Mouse (Mus musculus) T-helper 2 cell (primary cell): ENCODE results near the gene Got1.

Experiments used
- in situ Hi-C: fragments of 300-600 bp; cut with MboI, MseI; formaldehyde crosslinking; loops from one replicate; pipeline ENCODE4 v1.15.1; 2025; ENCODE audit warnings: high pct_unique_total_duplicates

The Got1 gene

GRCm38 (mm10) chr19:43524187-43525103 lies at the start of gene Got1:
Gene Got1 (minus strand): TSS chr19:43524605.
- in situ Hi-C loops, result no loop called here

DNA sequence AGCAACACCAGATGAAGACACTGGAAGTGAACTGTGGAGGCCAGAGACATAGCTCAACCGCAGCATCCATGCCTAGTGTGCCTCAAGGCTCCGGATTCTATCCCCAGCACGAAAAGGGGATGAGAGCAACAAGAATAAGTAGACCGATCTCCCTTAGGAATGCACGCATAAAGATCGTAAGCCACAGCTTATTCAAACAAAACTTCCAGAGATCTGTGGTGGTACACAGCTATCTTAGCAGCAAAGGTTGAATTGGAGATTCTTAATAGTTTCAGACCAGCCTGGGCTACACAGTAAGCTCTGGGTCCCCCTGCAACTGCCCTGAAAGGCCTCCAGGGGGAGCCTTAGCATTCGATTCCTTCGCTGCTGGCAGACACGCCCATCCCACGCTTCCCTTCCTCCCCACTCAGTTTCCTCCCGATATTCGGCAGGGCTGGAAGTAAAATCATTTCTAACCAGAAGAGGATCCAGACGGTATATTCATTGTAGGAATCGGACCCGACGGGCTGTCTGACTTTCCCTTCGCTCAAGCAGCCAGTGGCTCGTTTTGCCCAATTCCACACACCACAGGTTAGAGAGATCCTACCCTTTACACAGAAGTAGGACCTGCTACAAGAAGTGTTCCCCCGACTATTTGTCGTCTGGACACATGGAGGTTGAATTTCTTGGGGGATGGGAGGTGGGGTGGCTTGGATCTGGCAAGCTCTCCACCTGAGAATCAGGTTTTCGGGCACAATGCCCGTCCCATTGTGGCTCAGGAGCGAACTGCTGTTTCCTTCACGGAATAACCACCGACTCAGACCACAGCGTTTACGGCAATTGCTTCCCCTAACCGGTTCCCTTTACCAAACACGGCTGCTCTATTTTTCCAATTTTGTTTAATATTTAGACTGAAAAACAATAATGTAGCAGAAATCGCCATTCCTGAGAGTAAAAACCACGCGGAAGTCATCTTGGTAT lies 46.7 kb upstream of the Got1 start:
- in situ Hi-C loops, result no loop called here

DNA sequence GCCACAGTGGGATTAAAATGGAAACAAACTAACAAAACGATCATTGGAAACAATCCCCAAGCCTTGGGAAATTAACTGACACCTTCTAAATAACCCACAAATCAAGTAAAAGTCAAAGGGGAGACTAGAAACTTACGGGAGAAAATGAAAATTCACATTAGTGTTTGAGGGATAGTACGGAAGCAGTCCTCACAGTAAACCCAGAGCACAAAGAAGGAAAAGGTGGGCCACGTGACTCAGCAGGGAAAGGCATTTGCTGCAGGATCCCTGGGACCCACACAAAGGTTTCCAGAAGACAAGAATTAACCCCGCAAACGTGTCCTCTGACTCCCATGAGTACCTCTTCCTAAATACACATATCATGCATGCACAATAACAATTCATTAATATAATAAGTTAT lies 44.7 kb upstream of the Got1 start:
- in situ Hi-C loops, result loop anchor here (10.0 kb wide), 1 partner anchor 1964 kb away; no protein-coding TSS in a partner anchor

GRCm38 (mm10) chr19:43568298-43568697 lies 43.9 kb upstream of the Got1 start:
- in situ Hi-C loops, result loop anchor here (10.0 kb wide), 1 partner anchor 1963 kb away; no protein-coding TSS in a partner anchor

- in situ Hi-C loops, result loop anchor here (10.0 kb wide), 1 partner anchor 1958 kb away; no protein-coding TSS in a partner anchor
Measured at GRCm38 (mm10) chr19:43563166-43563565, 38.8 kb upstream of the Got1 start.

DNA sequence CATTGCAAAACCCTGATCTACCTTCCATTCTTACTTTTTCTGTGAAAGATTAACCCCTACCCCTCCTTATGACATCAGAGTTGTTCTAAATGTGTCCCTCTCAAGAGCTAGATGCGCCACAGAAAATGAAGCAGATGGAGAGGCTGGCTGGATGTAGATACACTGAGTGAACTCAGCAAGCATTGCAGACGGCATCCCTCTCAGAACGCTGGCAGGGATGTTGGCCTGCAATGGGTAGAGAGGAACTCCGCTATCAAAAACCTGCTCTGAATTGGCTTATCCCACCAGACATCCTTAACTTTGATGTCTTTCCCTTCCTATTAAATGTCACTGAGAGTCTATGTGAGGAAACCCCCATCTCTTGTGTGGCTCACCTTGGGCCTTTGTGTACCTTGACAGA lies 37.4 kb upstream of the Got1 start:
- in situ Hi-C loops, result loop anchor here (10.0 kb wide), 1 partner anchor 1957 kb away; no protein-coding TSS in a partner anchor

GRCm38 (mm10) chr19:43560244-43560643 lies 35.8 kb upstream of the Got1 start:
- in situ Hi-C loops, result loop anchor here (10.0 kb wide), 1 partner anchor 1955 kb away; no protein-coding TSS in a partner anchor

DNA sequence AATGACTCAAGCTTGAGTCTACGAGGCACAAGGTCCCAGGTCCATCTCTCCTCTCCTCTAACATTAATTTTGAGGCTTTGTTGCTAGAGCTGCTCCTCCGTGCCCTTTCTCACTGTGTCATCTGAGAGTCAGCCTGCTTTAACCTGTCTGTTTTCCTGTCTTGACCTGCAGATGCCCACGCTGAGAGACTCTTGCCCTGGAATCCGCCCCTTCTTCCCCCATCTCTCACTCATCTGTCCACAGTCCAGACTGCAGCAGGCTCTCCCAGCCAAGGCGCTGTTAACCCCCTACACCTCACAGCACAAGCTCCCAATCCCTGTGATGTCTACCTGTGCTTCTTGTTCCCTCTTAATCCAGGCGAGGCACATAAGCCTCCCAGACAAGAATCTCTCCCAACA lies 27.1 kb upstream of the Got1 start:
- in situ Hi-C loops, result no loop called here

DNA sequence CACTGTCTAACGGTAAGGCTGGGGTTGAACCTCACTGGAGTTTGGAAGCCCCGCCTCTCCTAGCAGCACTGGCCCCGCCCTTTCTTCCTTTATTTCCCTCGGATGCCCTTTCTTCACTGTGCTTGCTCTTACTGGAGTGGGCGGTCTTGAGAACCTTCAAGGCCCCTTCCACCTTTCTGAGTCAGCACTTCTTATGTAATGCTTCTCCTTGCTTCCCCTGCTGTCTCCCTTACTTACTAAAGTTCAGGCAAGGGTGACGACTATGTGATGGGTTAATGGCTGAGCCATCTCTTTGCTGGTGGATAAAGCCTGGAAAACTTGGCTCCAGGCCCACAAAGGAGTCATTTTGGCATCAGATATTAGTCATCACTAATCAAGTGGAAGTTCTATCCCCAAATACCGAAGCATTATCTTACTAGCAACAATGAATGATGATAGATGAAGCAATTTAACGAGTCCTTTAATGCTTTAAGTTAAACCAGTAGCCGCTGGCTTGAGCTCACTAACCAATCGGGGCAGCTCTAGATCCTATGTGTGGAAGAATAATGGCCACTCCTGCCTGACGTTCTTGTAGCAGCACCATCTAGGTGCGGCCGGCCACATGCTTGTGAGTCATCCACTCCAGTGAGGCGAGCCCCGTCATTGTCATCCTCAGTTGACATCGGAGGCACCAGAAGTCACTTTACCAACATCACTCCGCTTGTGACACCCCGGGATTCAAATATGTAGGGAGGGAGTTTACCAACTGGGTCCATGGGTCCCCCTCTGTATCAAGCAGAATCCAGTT lies 26.5 kb upstream of the Got1 start:
- in situ Hi-C loops, result no loop called here

DNA sequence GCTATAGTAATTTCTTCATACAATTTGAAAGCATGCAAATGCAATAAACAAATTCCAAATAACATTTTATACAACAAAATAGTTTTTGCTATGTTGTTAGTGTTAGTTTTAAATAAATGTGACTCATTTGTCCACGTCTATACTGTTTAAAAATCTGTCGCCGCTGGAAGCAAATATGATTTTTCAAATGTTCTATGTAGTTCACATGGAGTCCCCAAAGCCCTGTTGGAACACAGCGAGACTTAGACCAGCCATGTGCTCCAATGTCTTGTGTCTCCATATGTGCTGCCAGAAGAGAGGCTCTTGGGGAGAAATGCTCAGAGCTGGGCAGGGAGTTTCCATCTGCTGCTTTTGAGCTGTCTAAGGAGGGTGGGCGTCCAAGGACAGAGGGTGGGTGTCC lies 23.7 kb upstream of the Got1 start:
- in situ Hi-C loops, result no loop called here

- in situ Hi-C loops, result no loop called here
Measured at GRCm38 (mm10) chr19:43546337-43547117, 22.1 kb upstream of the Got1 start.

GRCm38 (mm10) chr19:43535372-43535771 lies 11.0 kb upstream of the Got1 start:
- in situ Hi-C loops, result no loop called here

- in situ Hi-C loops, result no loop called here
Measured at GRCm38 (mm10) chr19:43530921-43531320, 6.5 kb upstream of the Got1 start.

GRCm38 (mm10) chr19:43530197-43530770 lies 5.9 kb upstream of the Got1 start:
- in situ Hi-C loops, result no loop called here

DNA sequence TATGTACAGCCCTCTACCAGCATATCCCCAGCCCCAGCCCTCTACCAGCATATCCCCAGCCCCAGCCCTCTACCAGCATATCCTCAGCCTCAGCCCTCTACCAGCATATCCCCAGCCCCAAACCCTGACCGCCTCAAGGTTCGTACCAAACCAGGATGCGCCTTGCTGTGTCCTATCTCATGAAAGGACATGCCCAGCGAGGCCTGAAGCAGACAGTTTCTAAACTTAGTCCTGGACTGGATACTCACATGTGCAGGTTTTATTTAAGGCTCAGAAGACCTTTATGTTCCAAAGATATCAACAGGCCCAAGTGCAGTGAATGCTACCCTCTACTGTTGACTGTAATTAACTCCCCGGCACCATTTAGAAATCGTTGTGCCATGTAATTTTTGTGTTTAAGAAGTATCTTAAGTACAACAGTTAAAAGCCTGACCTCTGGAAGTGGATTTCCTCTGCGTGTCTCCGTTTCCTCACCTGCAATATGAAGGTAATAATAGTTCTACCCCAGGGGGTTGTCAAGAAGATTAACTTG lies 3.7 kb upstream of the Got1 start:
- in situ Hi-C loops, result no loop called here

GRCm38 (mm10) chr19:43527131-43527530 lies 2.7 kb upstream of the Got1 start:
- in situ Hi-C loops, result no loop called here

GRCm38 (mm10) chr19:43526025-43526424 lies 1.6 kb upstream of the Got1 start:
- in situ Hi-C loops, result no loop called here

- in situ Hi-C loops, result no loop called here
Measured at GRCm38 (mm10) chr19:43525566-43525965, 1.2 kb upstream of the Got1 start.

DNA sequence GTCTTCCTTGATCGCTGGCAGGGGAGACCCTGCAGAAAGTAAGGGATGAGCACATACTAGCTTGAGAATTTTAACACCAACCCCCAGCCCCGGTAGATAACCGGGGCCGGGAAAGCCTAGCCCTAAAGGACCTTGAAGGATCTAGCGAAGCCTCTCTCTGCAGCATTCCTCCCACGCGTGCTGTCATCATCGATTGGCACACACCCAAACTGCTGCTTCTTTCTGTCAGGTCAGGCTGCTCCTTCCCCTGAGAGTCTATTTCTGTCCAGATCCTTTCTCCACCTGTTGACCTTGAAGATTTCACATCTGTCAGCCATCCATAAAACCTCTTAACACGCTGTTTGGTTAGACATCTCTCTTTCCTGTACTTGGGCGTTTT lies 688 bp upstream of the Got1 start:
- in situ Hi-C loops, result no loop called here

DNA sequence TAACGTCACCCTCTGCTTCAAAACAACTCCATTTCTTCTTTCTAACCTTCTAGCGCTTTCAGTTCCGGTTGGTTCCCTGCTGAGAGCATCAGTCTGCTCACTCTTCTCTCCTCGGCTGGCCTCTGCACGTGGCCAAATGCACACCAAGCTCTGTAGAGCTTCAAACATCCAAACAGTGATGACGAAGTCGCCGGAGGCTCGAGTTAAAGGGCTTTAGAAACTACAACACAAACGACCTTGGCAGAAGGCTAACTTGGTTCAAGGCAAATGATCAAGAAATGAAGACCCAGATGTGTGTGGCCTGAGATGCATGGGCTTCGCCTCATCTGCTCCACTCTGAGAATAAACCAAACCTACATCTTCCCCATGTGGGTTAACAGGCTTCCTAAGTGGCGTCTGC lies 854 bp downstream of the Got1 start:
- in situ Hi-C loops, result no loop called here
